Mouse (Mus musculus): Measurements from ENCODE around the gene Bcl2l13. TPM values are rescaled to one million over a fixed set of nuclear protein-coding genes. Genes with fewer than 3 reads are reported as not detected.

Gene Bcl2l13
- polyA plus RNA-seq, 1 experiment: 32.8 TPM

DNA sequence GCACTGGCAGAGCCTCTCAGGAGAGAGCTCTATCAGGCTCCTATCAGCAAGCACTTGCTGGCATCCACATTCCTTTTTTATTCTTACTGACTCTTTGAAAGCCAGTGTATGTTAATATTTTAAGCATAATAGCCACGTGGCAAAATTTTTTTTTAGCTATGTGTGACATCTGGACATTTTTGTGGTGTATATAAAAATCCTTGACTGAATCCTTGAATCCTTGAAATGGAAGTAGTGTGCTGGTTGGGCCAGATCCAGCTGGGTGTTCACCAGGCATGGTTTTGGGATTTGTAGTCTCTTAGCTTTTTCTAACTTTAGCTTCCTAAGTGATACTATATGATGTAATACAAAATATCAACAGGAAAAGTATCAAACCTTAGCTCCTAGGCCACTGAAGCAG is 32.8 kb downstream of the Bcl2l13 start:
- Histone ChIP-seq H3K36me3 (ENCODE audit: control insufficient read depth, insufficient read depth) (peaks cover 6% of the 10 kb centered on the region), H3K4me3 (no peak overlapping the region), H3K27me3 (ENCODE audit: control insufficient read depth, insufficient read depth, insufficient read length) (no peaks in the 10 kb centered on the region), H3ac (ENCODE audit: control insufficient read depth, insufficient read length) (no peak overlapping the region), H3K79me2 (ENCODE audit: control insufficient read depth, insufficient read depth) (no peaks in the 10 kb centered on the region), H3K4me2 (ENCODE audit: low read depth) (peak overlapping the region; percentile 15)
- TF ChIP-seq USF1 (IDR thresholded peaks at IDR 0.05; ENCODE audit: low read depth) (peak; percentile 67), TCF3 (IDR thresholded peaks at IDR 0.05; ENCODE audit: insufficient read length, low read depth) (no peak), MYOG (IDR thresholded peaks at IDR 0.05; ENCODE audit: control insufficient read depth in 1 of 3, insufficient read depth in 1 of 3, insufficient read length in 2 of 3, low read depth in 2 of 3) (no peak), TCF12 (IDR thresholded peaks at IDR 0.05; ENCODE audit: insufficient read depth, poor library complexity, severe bottlenecking) (no peak), POLR2AphosphoS2 (IDR thresholded peaks at IDR 0.05; ENCODE audit: insufficient read length, low read depth) (no peak)

DNA sequence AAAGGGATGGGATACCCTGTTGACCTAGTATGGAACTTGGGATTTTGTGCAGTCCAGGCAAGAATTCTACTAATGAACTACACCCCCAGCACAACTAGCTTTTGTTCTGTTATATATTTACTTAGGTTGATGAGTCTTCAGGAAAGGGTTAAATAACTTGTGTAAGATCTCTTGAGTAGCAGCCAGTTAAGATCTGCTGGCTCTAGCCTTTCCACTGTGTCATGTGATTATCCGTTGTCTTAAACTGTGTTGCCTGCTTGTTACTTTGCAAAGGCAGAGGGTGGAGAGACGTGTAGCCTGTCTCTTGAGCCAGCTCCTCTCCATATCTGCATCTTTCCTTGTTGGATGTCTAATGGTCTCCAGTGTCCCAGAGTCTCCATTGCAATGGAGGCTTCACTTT is 35.3 kb downstream of the Bcl2l13 start:
- peaks cover 6% of the 10 kb centered on the region for H3K36me3 ChIP-seq (ENCODE audit: control insufficient read depth, insufficient read depth)
- H3K79me2 ChIP-seq (ENCODE audit: control insufficient read depth, insufficient read depth): no peaks in the 10 kb centered on the region
- no peaks in the 10 kb centered on the region for H3K27me3 ChIP-seq (ENCODE audit: control insufficient read depth, insufficient read depth, insufficient read length)
- no peak overlapping the region for H3ac ChIP-seq (ENCODE audit: control insufficient read depth, insufficient read length)
- H3K4me3 ChIP-seq: no peak overlapping the region
- no peak overlapping the region for H3K4me2 ChIP-seq (ENCODE audit: low read depth)
- TF ChIP-seq SRF (IDR thresholded peaks at IDR 0.05; ENCODE audit: control insufficient read depth, insufficient read length, low read depth) (no peak), MYOD1 (IDR thresholded peaks at IDR 0.05; ENCODE audit: control insufficient read depth in 1 of 3, insufficient read length in 2 of 3, low read depth in 2 of 3) (no peak), POLR2A (IDR thresholded peaks at IDR 0.05; ENCODE audit: insufficient read length, low read depth) (no peak), REST (IDR thresholded peaks at IDR 0.05; ENCODE audit: insufficient read depth, insufficient read length) (no peak), USF1 (IDR thresholded peaks at IDR 0.05; ENCODE audit: low read depth) (no peak), E2F4 (IDR thresholded peaks at IDR 0.05; ENCODE audit: insufficient read depth) (no peak), POLR2AphosphoS2 (IDR thresholded peaks at IDR 0.05; ENCODE audit: insufficient read length, low read depth) (no peak), MAX (IDR thresholded peaks at IDR 0.05; ENCODE audit: low read depth) (no peak), MYOG (IDR thresholded peaks at IDR 0.05; ENCODE audit: control insufficient read depth in 1 of 3, insufficient read depth in 1 of 3, insufficient read length in 2 of 3, low read depth in 2 of 3) (no peak), CEBPB (IDR thresholded peaks at IDR 0.05; ENCODE audit: insufficient read depth, poor library complexity, severe bottlenecking) (no peak), TCF3 (IDR thresholded peaks at IDR 0.05; ENCODE audit: insufficient read length, low read depth) (no peak), TCF12 (IDR thresholded peaks at IDR 0.05; ENCODE audit: insufficient read depth, poor library complexity, severe bottlenecking) (no peak)

DNA sequence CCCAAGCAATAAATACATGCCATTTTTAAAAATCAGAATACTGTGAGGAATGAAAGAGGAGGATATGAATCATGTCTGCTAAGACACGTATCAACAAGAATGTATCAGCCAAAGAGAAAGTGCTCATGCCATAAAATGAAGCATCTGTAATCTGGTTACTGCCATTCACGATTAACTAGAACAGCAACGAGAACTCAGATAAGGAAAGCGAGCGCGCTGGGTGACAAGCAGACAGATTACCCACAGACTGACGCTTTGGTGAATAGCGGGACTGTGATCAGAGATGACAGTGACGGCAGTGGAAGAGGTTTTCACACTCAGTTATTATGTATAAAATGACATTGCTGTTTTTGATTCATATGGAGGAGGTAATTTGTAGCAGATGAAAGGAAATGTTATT is 37.9 kb downstream of the Bcl2l13 start:
- Histone ChIP-seq H3ac (ENCODE audit: control insufficient read depth, insufficient read length) (no peak overlapping the region), H3K4me3 (no peak overlapping the region), H3K36me3 (ENCODE audit: control insufficient read depth, insufficient read depth) (peaks cover 13% of the 10 kb centered on the region), H3K79me2 (ENCODE audit: control insufficient read depth, insufficient read depth) (no peaks in the 10 kb centered on the region), H3K4me2 (ENCODE audit: low read depth) (no peak overlapping the region), H3K27me3 (ENCODE audit: control insufficient read depth, insufficient read depth, insufficient read length) (no peaks in the 10 kb centered on the region)
- TF ChIP-seq CEBPB (IDR thresholded peaks at IDR 0.05; ENCODE audit: insufficient read depth, poor library complexity, severe bottlenecking) (no peak), POLR2A (IDR thresholded peaks at IDR 0.05; ENCODE audit: insufficient read length, low read depth) (no peak), E2F4 (IDR thresholded peaks at IDR 0.05; ENCODE audit: insufficient read depth) (no peak), MYOG (IDR thresholded peaks at IDR 0.05; ENCODE audit: control insufficient read depth in 1 of 3, insufficient read depth in 1 of 3, insufficient read length in 2 of 3, low read depth in 2 of 3) (no peak), MAX (IDR thresholded peaks at IDR 0.05; ENCODE audit: low read depth) (no peak), POLR2AphosphoS2 (IDR thresholded peaks at IDR 0.05; ENCODE audit: insufficient read length, low read depth) (no peak), USF1 (IDR thresholded peaks at IDR 0.05; ENCODE audit: low read depth) (no peak), TCF3 (IDR thresholded peaks at IDR 0.05; ENCODE audit: insufficient read length, low read depth) (no peak), SRF (IDR thresholded peaks at IDR 0.05; ENCODE audit: control insufficient read depth, insufficient read length, low read depth) (no peak), MYOD1 (IDR thresholded peaks at IDR 0.05; ENCODE audit: control insufficient read depth in 1 of 3, insufficient read length in 2 of 3, low read depth in 2 of 3) (no peak), TCF12 (IDR thresholded peaks at IDR 0.05; ENCODE audit: insufficient read depth, poor library complexity, severe bottlenecking) (no peak), REST (IDR thresholded peaks at IDR 0.05; ENCODE audit: insufficient read depth, insufficient read length) (no peak)

DNA sequence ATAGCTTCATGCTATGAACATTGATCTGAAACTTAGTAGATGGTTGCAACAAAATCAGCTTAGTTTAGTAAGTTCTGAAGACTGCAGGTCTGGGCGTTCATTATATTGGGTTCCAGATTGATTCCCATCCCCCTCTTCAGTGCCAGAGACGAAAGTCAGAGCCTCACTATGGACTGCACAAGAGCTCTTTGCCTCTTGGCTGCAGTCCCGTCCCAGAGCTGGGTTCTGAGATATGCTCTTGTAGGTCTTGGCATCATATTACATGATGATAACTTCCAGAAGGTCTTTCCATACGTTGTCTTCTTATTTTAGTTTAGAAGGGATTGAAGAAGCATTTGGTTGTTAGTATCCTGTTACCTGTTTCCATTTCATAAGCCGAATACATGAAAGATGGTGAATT is 43.0 kb downstream of the Bcl2l13 start:
- Histone ChIP-seq H3K36me3 (ENCODE audit: control insufficient read depth, insufficient read depth) (peaks cover 33% of the 10 kb centered on the region), H3ac (ENCODE audit: control insufficient read depth, insufficient read length) (no peak overlapping the region), H3K79me2 (ENCODE audit: control insufficient read depth, insufficient read depth) (no peaks in the 10 kb centered on the region), H3K27me3 (ENCODE audit: control insufficient read depth, insufficient read depth, insufficient read length) (no peaks in the 10 kb centered on the region), H3K4me2 (ENCODE audit: low read depth) (no peak overlapping the region), H3K4me3 (no peak overlapping the region)
- TF ChIP-seq REST (IDR thresholded peaks at IDR 0.05; ENCODE audit: insufficient read depth, insufficient read length): no peak

DNA sequence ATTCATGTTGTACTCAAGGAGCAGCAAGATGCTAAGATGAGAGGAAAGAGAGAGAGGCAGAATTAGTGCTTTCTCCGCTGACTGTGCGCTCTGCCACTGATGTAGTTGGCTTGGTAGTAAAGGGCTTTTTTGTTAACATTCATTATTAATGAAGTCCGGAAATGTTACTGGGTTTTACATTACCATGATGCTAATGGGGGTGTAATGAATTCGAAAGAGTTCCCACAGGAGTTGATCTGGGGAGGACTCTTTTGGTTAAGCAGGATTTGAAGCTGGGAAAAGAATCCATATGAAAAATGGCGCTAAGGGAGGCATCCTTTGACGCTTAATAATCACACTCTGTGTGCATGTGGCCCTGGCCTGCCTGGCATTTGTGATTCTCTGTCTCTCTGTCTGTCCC is 48.4 kb downstream of the Bcl2l13 start:
- Histone ChIP-seq H3ac (ENCODE audit: control insufficient read depth, insufficient read length) (no peak overlapping the region), H3K36me3 (ENCODE audit: control insufficient read depth, insufficient read depth) (peaks cover 26% of the 10 kb centered on the region), H3K4me2 (ENCODE audit: low read depth) (no peak overlapping the region), H3K27me3 (ENCODE audit: control insufficient read depth, insufficient read depth, insufficient read length) (no peaks in the 10 kb centered on the region), H3K79me2 (ENCODE audit: control insufficient read depth, insufficient read depth) (no peaks in the 10 kb centered on the region), H3K4me3 (no peak overlapping the region)
- TF ChIP-seq MYOG (IDR thresholded peaks at IDR 0.05; ENCODE audit: control insufficient read depth in 1 of 3, insufficient read depth in 1 of 3, insufficient read length in 2 of 3, low read depth in 2 of 3) (no peak), MYOD1 (IDR thresholded peaks at IDR 0.05; ENCODE audit: control insufficient read depth in 1 of 3, insufficient read length in 2 of 3, low read depth in 2 of 3) (no peak), CEBPB (IDR thresholded peaks at IDR 0.05; ENCODE audit: insufficient read depth, poor library complexity, severe bottlenecking) (no peak), POLR2AphosphoS2 (IDR thresholded peaks at IDR 0.05; ENCODE audit: insufficient read length, low read depth) (no peak), MAX (IDR thresholded peaks at IDR 0.05; ENCODE audit: low read depth) (no peak), TCF12 (IDR thresholded peaks at IDR 0.05; ENCODE audit: insufficient read depth, poor library complexity, severe bottlenecking) (no peak), TCF3 (IDR thresholded peaks at IDR 0.05; ENCODE audit: insufficient read length, low read depth) (no peak), REST (IDR thresholded peaks at IDR 0.05; ENCODE audit: insufficient read depth, insufficient read length) (no peak), SRF (IDR thresholded peaks at IDR 0.05; ENCODE audit: control insufficient read depth, insufficient read length, low read depth) (no peak), E2F4 (IDR thresholded peaks at IDR 0.05; ENCODE audit: insufficient read depth) (no peak), USF1 (IDR thresholded peaks at IDR 0.05; ENCODE audit: low read depth) (no peak), POLR2A (IDR thresholded peaks at IDR 0.05; ENCODE audit: insufficient read length, low read depth) (no peak)

All from myocyte (in vitro differentiated cells).